Mouse (Mus musculus): ENCODE measurements around the gene Tnnt3.

Tnnt3 gene

DNA sequence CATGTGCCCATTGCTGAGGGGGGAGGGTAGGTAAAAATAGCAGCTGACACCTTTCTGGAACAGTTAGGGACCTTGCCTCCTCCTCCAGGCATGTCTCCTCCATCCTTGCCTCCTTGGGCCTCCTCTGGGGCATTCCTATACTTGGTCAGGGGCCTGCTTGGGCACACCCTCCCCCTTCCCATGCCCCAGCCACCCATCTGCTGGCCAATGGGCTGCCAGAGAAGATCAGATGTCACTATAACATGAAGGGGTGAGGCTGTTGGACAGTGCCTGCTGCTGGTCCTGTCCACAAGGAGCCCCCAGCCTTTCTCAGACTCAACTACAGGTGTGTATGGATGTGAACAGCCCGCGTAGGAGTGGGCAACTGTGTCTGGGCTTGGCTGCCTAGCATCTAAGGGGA, at the start of gene Tnnt3:
Gene Tnnt3 (plus strand): TSS at position 262 of the 400 bp plus-strand sequence.
- no peak for DNase-seq (ENCODE audit: low read depth, low spot score)

DNA sequence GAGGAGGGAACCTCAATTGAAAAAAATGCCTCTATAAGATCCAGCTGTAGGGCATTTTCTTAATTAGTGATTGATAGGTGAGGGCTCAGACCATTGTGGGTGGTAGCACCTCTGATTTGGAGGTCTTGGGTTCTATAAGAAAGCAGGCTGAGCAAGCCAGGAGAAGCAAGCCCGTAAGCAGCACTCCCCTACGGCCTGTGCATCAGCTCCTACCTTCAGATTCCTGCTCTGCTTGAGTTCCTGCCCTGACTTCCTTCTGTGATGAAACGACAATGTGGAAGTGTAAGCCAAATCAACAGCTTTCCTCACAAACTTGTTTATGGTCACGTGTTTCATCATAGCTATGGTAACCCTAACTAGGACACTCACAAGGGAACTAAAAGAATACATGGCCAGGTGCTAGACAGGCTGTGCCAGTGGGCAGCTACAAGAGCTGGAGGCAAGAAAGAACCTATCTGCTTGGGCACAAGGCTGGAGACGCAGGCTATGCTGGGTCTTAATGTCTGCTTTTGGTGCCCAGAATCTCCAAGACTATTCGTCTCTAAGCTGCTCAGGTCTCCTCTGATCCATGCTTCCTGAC, 49.5 kb upstream of the Tnnt3 start:
- DNase-seq (ENCODE audit: low read depth, low spot score): no peak

DNA sequence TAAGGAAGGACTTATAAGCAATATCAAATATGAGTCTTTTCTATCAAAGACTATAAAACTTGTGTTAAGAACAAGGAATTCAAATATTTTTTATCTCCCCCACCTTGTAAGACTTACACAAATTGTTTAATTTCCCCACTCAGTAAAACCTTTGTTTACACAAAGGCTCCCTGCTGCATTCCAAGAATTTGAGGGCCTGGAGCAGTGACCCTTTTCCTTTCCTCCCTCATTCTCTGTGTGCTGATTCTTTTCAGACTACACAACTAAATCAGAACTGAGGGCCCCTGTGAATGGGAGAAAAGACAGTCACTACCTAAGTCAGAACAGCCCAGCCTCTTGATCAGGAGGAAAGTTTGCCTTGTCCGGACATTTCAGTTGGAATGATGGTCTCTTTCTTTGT, 43.9 kb upstream of the Tnnt3 start:
- no peak for DNase-seq (ENCODE audit: low read depth, low spot score)

DNA sequence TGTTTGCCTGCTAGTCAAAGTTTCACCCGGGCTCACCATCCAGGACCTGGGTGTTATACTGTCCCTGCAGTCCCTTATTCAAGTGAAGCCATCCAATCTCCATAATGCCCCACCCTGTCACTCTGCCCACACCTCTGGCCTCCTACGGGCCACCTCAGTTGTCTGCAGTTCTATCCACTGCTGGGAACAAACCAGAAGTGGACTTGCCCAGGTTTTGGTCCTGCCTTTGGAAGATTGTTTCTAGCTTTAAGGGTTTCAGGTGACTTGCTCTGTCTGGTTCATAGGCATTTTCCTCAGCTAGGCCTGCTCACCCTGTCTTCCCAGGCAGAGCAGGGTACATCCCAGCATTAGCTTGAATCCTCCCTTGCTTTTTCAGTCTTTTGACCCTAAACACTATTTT, 43.4 kb upstream of the Tnnt3 start:
- DNase-seq (ENCODE audit: low read depth, low spot score): no peak

DNA sequence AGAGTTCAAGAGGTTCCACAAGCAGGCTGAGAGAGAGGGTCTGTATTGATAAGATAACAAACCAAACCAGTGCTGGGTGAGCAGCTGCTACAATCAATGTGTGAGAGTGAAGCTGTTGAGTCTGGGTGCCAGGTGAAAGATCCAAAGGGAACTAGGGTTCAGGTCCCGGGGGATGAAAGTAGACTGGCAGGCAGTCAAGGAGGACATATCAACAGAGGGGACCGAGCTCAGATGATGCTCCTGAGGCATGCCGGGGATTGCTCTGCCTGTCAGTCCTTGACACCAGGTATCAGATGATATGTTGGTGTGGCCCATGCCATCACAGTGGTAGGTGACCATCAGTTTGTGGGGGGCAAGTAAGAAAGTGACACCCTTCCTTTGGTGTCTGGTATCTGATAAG, 41.8 kb upstream of the Tnnt3 start:
- DNase-seq (ENCODE audit: low read depth, low spot score): no peak

DNA sequence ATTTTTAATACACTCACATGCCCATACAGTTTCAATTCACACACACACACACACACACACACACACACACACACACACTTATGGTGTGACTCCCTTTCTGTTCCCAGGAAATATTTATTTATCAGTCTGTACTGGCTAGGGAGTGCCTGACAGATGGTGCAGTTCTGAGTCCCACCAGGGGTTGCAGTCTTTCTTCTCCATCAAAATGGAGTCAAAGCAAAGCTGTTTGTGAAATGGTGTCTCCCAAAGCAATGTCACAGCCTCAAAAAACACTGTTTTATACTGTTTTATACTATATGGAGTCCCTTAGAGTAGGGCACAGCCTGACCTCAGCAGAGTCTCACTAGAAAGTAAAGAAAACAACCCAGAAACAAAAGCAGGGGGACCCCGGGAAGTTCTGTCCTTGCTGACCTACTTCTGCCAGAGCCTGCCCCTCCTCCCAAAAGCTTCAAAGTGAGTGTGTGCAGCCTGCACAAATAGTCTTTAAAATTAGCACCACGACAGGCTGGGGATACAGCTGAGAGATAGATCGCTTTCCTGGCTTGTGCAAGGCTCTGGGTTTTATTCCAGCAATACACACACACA, 41.3 kb upstream of the Tnnt3 start:
- peak; percentile 60 for DNase-seq (ENCODE audit: low read depth, low spot score)

DNA sequence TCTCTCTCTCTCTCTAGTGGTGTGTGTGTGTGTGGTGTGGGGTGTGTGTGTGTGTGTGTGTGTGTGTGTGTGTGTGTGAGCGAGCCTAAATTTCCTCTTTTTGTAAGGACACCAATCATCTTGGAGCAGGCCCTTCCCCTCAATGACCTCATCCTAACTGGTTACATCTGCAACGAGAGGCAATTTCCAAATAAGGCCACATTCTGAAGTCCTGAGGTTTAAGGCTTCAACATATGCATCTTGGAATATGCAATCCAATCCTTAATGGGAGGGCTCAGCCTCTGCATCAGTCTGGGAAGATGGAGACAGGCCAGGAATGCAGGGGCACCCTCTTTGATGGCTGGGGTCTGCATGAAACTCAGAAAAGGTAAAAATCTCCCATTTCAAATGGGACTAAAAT, 40.6 kb upstream of the Tnnt3 start:
- DNase-seq (ENCODE audit: low read depth, low spot score): peak; percentile 80

DNA sequence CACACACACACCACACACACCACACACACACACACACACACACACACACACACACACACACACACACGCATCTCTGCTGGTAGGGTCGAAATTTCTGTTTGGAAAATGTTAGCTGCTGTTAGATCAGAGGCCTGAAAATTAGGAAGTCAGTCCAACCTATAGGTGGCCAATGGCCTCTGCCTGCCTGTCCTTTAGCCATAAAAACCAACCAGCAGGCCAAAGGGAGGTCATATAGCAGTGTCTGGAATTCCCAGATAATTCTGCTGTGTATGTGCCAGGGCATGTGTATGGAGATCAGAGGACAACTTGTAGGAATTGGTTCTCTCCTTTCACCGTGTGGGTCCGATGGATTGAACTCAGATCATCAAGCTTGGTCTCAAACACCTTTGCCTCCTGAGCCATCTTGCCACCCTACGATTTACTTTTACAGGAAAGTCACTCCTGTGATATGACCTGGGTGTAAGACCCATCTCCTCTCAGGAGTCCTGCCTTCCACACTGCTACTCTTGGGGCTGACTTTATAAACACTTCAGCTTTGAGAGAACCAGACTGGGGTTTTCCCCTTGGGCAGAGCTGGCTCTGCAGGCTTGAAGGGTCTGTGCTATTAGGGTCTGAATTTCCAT, 39.8 kb upstream of the Tnnt3 start:
- no peak for DNase-seq (ENCODE audit: low read depth, low spot score)

DNA sequence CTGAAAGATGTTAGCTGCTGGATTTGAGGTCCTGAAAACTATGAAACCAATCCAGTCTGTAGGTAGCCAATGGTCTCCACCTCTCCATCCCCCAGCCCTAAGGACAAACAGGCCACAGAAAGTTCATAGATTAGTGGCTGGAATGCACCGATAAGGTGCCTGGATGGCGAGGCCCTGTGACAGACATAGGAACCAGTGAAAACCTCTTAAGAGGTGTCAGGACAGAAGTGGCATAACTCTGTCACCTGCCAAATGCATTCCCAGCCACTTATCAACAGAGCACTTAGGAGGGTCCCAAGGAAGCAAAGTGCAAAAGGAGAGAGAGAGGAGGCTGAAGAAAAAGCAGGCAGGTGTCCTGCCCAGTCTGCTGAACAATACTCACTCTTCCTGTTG, 39.3 kb upstream of the Tnnt3 start:
- DNase-seq (ENCODE audit: low read depth, low spot score): no peak

DNA sequence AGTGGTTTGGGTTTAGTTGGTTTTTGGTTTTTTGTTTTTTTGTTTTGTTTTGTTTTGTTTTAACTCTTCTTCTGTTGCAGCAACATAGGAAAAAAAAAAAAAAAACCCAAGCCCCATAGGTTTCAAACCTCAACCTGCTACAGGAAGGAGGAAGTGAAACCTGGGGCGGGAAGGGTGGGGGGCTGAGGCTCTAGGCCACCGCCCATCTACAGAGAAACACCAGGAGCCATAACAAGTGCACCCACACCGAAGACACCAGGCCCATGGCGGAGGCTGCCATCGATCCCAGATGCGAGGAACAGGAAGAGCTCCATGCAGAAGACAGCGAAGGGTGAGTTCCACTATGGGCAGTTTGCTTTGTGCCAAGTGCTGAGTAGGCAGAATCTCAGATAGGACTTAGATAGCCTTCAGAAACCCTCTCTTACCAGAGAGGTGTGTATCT, 38.0 kb upstream of the Tnnt3 start, which contains the start of gene Lsp1:
Gene Lsp1 (plus strand): TSS at position 174 of the 442 bp plus-strand sequence.
- no peak for DNase-seq (ENCODE audit: low read depth, low spot score)

DNA sequence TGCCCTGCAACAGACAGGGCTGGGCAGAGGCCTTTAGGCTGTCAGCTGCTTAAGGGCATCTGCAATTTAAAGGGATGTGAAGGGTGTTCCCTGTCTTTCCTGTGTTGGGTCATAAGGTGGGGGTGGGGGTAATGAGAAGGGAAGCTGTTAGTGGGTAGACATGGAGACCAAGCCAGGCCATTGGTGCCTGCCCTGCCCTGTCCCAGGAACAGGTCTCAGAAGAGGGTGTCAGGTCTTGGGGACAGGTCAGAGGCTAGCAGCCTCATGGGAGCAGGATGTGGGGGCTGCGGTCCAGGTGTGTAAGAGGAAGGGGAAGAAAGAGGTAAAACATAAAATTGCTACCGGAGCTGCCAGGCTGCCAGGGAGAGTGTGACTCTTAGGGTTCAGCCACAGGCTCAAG, 37.2 kb upstream of the Tnnt3 start:
- DNase-seq (ENCODE audit: low read depth, low spot score): no peak

DNA sequence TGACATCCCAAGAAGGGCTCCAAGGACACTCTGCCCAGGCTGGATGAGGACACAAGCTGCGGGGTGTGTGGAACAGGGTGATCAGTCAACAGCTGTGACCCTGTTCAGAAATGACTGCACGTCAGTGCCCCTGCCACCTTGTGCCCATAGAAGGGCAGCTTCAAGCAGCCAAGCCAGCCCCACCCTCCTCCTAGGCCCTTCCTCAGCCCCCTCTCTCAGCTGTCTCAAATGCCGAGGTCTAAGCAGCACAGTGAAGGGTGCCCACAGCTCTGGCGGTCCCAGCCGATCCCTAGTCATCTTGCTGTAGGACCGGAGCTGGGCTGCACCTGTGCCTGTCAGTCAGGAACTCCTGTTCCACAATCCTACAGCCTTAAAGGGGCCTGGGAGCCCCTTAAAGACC, 36.4 kb upstream of the Tnnt3 start:
- no peak for DNase-seq (ENCODE audit: low read depth, low spot score)

DNA sequence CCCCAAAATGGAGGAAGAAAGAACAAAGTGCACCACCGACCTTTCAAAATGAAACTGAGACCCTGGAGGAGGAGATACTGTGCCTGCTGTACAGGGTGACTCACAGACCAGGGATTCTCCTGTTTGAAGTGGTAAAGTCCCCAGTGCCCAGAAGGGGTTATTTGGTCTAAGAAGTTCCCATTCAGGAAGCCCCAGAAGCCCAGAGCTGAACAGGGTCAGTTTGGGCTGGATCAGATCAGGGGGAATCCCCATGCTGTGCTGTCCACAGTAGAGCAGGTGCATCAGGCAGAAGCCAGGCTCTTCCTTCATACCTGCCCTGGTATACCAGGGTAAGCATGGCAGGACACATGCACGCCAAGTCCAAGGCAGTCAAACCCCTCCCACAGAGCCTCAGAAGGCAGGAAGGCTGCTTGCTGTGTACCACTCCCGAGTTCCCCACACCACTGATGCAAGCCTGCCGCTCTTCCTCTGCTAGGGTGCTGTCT, 36.0 kb upstream of the Tnnt3 start:
- peak; percentile 23 for DNase-seq (ENCODE audit: low read depth, low spot score)

DNA sequence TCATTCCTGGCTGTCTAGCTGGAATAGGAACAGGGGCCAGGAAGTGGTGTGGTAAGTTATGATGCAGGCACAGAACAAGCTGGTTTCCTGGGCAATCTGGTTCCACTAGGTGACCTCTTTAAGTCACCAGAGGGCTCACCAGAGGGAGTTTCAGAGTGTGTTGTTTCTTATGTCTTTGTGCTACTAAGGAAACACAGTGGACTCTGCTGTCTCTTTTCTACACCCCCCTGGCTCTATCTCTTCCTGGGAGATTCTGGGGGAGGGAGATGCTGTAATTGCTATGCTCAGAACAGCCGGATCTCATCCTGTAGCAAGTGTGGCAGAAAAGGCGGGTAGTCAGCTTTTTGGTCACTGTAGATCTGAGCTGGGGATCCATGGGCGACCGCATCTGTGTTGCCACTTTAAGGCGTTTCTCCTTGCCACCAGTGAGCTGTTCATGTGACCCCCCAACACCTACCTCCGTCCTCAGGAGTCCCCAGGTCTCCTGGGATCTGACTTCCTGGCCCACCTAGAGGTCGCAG, 28.4 kb upstream of the Tnnt3 start:
- peak; percentile 72 for DNase-seq (ENCODE audit: low read depth, low spot score)

DNA sequence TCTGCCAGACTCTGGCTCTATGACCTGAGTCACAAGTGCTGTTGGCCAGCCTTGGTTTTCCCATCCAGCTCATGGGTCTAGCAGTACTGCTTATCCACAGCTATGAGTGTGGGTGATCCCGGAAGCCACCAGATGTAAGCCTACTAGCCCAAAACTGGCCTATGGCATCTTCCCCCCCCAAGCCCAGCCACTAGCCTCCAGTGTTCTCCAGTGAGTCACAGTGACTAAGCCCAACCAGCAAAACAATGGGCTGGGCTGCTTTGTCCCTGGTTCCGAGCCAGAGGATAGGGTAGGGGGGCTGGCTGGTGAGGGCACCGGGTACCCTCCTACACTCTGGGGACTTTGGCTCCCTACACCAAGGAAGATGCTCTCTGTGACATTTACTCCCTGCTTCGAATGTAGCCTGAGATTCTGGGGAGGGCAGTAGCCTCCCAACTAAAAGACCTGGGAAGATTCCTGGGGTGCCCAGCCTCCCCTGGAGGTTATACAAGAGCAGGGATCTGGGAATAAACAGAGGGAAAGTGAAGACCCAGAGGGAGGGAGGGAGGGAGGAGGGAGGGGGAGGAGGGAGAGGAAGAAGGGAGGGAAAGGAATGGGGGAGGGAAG, 27.7 kb upstream of the Tnnt3 start:
- peak; percentile 97 for DNase-seq (ENCODE audit: low read depth, low spot score)

DNA sequence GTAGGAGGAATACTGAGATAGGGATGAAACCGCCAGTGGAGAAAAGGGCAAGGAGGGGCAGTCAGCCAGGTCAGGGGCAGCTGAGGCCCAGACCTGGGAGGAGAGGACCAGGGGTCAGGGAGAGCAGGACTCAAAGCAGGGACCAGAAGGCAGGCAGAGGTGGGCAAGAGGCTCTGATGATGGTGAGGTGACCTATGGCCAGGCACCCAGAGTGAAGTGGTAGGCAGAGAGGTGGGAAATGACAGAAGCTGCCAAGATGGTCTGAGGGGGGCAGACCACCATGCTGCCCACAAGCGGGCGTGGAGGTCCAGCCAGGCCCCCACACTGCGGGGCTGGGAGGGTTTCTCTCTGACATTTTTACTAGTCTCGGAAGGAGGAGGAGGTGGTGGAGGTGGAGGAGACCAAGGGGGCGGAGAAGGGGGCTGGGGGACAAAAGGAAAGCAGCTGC, 27.2 kb upstream of the Tnnt3 start:
- no peak for DNase-seq (ENCODE audit: low read depth, low spot score)

DNA sequence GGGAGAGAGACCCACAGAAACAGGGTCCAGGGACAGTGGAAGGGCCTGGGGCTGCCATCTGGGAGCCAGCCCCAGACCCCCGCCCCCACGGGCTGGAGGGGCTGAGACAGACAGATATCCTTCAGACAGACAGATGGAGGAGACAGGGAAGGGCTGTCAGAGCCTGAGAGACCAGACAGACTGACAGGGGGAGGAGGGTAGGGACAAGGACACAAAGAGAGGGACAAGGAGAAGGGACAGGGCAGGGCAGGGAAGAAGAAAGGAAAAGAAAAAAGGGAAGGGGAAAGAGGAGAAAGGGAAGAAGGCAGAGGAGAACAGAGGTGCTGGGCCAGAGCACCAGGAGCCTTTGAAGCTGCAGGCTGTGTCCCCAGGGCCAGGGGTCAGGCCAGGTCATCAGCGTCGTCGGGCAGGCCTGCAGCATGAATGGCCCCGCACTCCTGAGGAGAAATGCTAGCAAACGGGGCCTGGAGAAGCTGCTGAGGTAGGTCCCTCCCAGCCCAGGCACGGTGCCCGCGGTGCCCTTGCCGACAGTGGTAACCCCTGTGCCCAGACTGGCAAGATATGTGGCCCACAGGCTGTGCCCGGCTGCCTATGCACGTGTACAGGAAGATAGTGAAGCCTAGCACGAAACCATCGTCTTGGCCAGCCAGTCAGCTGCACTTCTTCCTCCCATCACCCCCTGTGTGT, 26.6 kb upstream of the Tnnt3 start:
- peak; percentile 17 for DNase-seq (ENCODE audit: low read depth, low spot score)

DNA sequence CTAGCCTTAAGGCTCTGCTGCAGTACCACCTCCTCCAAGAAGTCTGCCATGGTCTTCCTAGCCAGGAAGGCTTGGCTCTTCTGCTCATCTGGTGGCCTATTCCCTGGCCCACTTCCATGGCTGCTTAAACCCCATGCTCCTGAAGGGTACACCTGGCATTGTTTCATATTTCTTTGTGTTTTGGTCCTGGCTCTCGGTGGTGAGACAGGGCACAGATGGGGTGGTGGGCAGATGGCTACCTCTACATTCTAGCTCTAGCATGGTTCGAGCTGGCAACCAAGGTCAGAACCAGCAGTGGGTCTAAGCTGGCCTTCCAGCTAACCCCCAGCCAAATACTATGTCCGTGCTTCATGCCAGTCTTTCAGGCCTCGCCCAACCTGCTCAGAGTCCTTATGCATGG, 25.7 kb upstream of the Tnnt3 start:
- no peak for DNase-seq (ENCODE audit: low read depth, low spot score)

DNA sequence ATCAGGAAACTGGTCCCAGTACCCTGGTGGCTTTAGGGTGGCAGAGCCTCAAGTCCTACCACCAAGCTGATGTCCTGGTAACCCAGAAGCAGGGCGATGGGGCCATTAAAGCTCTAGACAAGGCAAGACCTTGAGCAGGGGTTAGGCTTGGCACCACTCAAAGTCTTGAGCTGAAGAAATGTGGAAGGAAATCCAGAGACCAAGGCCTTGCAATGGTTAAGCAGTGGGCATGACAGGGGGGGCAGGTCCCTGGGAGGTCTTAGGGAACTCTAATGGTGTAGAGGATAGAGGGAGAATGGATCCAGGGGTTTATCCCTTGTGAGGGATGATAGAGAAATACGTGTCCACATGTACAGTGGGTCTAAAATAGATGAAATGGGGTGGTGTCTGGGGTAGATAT, 25.2 kb upstream of the Tnnt3 start:
- no peak for DNase-seq (ENCODE audit: low read depth, low spot score)

DNA sequence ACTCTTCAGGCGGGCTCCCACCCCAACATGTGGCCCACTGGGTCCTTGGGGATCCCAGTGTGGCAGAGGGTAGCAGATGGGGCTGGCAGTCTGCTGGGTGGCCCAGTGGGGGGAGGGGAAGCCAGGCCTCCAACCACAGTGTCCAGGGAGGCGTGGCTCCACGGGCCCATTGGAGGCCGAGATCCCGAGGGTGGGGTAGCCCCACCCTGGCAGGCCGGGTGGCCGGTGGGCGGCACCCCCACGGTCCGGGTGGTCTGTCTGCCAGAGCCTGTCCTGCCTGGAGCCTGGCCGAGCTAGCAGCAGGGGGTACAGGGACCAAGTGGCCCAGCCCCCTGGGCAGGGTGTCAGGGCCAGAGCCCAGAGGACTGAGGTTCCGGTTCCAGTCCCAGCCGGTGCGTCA, 23.8 kb upstream of the Tnnt3 start:
- no peak for DNase-seq (ENCODE audit: low read depth, low spot score)

DNA sequence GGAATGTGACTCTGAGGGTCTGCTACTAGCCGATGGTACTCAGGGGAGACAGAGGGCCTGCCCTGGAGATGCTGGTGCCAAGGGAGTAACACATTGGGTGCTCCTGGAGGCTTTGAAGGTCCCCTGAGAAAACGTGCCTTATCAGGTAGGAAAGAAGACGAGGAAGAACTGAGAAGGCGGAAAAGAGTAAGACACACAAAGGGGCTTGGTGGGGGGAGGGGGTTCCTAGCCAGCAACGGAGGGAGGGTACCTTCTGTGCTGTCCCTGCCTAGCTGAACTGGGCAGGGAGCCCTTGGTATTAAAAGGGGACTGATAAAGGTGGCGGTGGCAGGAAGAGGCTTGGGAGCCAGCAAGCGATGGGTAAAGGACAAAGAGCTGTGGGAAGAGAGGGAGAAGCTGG, 23.0 kb upstream of the Tnnt3 start:
- no peak for DNase-seq (ENCODE audit: low read depth, low spot score)

DNA sequence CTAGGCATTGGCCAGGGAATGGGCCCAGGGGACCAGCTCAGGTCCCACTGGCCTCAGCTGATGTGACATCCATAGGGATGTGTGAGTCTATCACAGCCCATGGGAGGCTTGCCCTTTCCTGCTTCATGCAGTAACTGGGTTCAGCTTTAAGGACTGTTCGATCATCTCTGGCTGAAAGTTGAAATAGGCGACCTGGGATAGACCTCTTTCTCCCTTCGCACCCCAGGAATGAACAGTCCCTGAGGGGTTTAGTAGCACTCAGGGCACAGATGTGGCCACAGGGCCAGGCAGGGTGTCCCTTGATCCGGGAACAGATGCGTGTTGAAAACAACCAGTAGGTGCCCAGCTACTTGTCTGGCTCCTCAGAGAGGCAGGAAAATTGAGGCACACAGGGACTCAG, 22.4 kb upstream of the Tnnt3 start:
- DNase-seq (ENCODE audit: low read depth, low spot score): no peak

All from 3T3-L1 (cell line).